Mouse (Mus musculus) CD4-positive, CD25-positive, alpha-beta regulatory T cell, adult 4 months (primary cell): Measurements from ENCODE around the gene Zfp663. TPM values are rescaled to one million over a fixed set of nuclear protein-coding genes. Genes with fewer than 3 reads are reported as not detected.

Source experiments
- ATAC-seq: one replicate; pipeline ENCODE4 v1.8.0; 2017
- polyA plus RNA-seq, 2 experiments: library from polyadenylated mRNA; unstranded; fragments of 100-300 nt; shearing (Covaris generic); gene quantifications; one replicate each; pipeline ENCODE4 v1.2.1; 2017

The Zfp663 gene
- polyA plus RNA-seq = not detected

DNA sequence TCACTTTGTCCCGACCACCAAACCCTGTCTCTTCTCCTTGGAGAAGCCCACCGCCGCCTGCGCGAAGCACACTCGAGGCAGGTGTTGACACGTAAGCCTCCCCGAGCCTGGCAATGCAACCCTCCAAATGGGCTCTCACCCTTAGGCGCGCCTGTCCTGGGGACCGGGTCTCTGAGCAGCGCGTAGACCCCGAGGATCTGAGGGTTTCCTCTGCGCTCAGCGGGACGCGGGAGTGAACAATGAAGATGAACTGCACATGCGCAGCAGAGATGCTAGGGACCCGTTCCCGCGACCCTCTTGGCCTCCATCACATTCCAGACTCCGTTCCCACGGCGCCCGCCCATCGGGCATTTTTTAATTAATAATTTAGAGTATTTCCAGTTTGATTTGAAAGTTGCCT, at the start of gene Zfp663:
Zfp663 (minus strand) TSS at position 234 of the 400 bp plus-strand sequence.
- ATAC-seq = no peak

DNA sequence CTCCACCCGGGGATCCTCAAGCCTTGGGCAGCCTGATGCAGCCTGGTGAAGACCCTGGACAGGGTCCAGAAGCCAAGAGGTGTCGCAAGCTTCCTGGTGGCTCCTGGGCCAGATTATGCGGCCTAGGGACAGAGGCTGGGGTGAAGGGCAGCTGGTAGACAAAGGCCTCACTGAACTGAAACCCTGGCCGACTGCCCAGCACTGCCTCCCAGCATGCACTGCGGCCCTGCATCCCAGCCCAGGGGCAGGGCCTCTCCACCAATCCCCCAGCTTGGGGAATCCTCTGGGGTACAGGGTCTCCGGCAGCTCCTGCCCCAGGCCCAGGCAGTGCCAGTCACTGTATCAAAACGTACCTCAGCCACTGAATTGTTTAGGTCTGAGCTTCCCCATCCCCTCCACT, 48.8 kb upstream of the Zfp663 start:
- no peak for ATAC-seq

DNA sequence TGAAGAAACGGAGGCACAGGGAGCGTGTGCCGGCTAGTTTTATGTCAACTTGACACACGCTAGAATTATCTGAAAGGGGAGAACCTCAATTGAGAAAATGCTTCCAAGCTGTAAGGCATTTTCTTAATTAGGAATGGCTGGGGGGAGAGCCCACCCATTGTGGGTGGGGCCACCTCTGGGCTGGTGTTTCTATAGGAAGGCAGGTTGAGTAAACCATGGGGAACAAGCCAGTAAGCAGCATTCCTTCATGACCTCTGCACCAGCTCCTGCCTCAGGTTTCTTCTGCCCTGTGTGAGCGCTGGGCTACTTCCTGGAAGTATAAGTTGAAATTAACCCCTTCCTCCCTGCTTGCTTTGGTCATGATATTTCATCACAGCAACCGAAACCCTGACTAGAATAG, 47.3 kb upstream of the Zfp663 start:
- ATAC-seq = no peak

DNA sequence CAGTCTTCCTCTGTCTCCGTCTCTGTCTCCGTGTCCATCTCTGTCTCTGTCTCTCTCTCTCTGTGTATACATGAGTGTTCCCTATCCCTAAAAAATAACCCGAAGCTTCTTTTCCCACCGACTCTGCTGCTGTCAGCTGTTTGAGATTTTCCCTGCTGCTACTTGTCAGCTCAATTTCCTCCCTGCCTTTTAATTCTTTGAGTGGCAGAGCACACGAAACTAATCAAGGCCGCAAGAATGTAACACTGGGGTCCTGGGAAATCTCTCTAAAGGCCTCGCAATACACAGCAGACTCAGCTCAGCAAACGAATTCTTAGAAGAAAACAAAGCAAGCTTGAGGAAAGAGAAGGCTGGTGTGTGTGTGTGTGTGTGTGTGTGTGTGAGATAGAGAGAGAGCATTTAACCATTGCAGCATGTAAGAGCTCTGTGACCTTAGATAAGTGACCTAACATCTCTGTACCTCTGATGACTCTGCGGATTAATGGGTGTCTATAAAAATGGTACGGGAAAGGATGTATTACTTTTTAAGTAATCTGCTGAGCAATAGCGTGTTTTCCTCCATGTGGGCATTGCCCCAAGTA, 46.7 kb upstream of the Zfp663 start:
- ATAC-seq = no peak

DNA sequence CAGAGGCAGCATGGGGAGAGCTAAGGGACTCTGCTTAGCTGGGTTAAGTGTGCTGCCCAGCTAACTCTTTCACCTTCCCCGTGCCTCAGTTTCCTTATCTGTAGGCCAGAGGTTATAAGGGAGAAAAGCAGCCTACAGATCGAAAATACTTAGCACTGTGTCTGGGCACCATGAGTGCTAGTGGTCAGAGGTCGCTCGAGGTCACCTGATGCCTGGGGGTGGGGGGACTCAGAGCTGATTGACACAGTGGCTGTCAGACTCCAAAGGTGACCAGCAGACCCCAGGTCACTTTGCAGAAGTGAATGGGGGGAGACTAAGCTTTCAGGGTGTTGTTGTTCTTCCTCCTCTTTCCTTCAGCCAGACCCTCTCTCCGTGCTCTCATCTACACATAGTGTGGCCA, 45.8 kb upstream of the Zfp663 start:
- ATAC-seq = no peak

DNA sequence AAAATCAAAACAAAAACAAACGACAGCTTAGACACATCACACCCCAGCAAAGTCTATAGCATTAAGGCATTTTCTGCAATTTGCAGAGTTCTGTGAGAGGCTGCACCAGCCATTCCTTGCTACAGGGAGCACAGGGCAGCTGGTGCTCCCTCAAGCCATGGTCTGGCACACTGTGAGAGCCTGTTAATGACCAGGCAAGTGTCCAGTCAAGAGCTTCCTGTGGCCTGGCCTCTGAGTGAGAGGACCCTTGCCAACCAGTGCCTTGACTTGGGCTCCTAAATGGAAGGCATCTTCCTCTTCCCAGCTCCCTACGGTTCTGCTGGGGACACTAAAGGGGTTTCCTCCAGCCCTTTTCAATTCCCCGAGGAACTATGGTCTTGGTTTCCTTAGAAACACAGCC, 45.4 kb upstream of the Zfp663 start:
- ATAC-seq = no peak

DNA sequence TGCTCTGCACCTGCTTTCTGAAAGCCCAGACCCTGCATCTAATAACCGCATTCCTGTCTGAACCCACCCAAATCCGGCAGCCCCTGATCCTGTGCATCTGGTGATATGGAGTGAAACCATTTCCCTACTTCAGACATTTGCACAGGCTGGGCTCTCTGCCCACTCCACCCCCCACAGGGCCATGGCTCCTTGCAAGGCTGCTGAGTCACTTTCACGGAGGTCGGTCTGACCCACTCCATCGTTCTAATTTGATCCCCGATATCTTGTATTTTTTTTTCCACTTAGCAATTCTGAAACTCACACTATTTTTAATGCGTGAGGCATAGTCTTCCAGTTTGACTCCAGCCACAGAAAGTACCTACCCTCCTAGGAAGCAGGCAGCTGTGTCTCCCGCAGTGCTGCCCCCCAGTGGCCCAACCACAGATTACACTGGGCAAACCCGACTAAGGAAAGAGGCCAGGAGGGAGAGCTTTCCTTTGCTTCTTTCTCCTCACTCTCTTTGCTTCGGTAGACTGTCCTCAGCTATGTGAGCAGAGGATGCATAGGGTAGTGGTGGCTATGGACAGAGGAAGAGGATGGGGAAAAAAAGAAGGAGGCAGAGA, 39.3 kb upstream of the Zfp663 start:
- no peak for ATAC-seq

DNA sequence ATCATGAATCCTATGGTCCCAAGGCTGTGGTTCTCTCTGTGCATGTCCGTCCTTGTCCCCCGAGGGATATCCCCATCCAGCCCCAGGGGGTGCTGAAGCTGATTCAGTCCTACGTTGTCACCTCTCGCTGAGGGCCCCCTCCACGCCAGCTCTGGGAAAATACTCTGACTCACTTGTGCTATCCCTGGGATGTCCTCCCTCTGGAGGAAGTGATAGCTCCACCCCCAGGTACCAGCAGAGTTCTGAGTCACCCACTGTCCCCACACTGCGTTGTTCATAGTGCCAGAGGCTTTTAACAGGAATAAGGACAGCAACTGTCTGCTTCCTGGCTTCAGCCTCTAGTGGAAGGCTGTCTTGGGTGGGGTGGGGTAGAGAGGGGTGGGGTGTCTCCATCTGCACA, 36.8 kb upstream of the Zfp663 start:
- ATAC-seq = no peak

DNA sequence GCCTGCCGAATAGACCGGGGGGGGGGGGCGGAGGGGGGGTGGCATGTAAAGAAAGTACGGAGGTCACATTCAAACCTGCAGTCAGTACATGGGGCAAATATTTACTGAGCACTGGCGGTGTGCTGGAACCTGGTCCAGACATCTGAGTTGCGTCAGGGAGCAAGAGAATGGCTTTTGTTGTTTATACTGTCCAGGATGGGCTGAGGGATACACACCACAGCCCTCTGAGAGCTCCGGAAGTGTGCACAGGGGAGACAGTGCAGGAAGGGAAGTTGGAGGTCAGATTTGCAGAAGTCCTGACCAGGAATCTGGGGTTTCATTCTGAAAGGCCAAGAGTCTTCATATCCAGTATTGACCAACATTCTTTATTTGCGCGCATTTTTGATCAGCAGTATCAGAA, 36.4 kb upstream of the Zfp663 start:
- ATAC-seq = no peak

DNA sequence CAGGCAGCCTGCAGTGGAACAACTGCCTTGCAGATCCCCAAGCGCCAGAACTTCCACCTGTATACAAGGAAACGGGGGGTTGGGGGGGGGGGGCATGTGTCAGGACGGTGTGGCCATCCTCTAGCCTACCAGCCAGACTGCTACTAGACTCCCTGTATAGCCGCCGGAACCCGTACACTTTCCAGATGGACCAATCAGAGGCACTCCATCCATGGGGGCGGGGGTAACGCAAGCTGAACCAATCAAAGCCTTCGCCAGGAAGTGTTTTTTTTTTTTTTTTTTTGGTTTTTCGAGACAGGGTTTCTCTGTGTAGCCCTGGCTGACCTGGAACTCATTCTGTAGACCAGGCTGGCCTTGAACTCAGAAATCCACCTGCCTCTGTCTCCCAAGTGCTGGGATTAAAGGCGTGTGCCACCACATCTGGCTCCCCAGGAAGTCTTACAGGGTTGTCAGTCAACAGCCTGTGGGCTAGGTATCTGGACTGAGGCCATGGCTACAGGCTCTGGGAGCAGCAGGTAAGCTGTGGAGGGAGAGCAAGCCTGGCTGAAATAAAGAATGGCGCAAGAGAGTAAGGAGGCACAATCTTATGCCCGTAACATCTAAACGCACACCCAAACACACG, 29.7 kb upstream of the Zfp663 start:
- ATAC-seq = no peak

DNA sequence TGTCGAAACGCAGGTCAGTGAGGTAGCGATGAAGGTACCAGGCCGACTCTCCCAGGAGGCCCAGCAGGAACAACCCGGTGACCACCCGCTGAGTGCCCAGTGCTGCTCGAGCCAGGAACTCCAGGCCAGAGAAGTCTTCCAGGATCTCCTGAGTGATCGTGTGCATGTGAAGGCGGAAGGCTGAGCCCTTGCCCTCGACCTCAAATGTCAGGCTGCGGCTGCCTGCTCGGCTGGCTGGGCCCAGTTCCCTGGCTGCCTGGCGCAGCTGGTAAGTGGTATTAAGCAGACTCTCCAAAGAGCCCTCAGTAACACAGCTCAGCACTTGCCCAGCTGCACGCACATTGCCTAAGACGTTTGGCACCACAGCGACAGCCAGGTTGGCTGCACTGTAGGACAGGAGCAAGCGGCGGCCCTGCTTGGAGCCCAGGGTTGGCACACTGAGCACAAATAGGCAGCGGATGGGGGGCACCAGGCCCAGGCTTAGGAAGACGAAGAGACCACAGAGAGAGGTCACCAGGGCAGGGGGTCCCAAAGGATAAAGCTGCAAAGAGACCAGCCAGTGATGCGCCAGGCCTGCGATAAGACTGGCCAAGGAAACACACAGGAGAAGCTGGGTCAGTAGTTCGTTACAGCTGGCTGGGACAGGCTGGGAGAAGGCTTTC, 29.1 kb upstream of the Zfp663 start:
- ATAC-seq = no peak

DNA sequence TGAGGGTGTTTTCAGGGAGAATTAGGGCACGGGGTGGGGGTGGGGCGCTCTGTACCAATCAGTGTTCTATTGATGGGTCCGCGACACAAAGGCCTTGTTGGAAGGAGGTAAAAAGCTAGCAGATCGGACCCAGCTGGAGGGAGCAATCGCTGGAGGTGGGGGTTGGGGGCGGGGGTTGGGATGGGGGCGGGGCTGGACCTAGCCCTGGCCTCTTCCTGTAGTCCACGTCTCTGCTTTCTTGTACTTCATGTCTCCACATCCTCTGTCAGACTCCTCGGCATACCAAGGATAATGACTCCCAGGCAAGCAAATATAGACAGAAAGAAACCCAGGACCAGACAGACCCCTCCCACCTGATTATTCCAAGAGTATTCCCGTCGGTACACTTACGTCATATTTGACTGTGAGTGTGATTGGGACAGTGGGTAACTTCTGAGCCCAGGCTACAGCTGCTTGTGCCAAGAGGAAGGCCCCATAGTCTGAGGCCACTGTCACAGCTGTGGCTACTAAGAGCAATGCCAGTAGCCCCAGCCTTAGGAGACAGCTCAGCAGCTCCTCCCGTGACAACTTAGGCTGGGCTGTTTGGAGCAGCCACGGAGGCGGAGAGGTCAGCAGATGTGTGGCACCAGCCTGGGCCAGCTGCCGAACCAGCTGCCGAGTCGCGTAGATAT, 28.4 kb upstream of the Zfp663 start:
- ATAC-seq = no peak

DNA sequence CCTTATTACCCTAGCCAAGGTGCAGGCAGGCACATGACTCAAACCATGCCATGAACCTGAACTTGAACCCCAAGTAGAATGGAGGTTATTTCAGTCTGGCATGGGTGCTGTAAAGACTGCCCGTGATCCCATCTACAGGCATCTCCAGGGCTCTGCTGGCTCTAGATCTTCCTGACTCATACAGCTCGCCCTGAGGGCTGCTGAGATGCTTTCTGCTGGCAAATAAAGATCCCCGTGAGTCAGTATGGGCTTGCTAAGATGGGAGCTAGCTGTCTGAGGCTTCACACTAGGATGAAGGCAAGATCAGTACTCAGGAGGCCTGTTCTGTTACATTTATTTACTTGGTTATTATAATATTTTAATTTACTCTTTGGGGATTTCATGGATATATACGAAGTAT, 23.6 kb upstream of the Zfp663 start:
- no peak for ATAC-seq

DNA sequence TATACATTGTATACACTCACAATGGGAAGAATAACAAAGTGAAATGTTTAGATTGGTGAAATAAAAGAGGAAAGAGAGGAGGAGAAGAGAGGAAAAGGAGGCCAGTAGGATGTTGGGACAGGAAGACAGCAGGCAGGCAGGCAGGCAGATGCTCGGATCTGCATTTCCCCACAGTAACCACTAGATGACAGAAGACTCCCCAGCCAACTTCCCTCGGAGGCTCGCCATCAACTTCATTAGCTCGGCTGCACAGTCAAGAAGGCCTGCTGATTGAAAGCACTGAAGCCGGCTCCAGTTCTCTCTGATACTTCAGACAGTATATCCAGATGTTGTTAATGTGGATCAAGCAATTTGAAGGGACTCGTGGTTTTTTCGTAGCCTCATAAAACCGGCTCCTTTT, 23.0 kb upstream of the Zfp663 start:
- ATAC-seq = no peak

DNA sequence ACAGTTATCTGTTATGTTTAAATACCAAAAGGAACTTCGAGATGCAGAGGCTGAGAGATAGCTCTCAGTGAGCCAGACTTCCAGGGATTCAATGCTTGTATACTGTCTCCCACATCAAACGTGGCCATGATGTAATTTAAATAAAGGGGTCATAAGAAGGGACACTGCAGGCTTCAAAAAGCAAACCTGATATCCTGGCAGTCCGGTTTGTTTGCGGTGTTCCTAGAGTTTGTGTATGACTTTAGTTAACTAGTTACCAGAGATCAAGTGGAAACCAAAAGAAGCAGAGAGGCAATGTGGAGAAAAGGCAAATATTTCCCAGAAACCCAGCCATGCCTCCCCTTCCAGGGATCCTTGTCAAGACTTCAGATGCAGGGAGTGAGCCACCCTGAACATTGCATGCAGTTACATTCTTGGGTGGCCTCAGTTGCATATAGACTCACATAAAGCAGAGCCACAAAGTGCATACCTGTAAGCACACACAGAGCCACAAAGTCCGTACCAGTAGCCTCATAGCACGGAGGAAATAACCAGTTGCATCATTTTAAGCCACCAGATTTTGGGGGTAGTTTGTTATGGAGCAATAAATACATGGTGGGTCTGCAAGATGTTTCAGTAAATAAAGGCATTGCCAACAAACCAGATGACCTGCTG, 20.9 kb upstream of the Zfp663 start:
- no peak for ATAC-seq

DNA sequence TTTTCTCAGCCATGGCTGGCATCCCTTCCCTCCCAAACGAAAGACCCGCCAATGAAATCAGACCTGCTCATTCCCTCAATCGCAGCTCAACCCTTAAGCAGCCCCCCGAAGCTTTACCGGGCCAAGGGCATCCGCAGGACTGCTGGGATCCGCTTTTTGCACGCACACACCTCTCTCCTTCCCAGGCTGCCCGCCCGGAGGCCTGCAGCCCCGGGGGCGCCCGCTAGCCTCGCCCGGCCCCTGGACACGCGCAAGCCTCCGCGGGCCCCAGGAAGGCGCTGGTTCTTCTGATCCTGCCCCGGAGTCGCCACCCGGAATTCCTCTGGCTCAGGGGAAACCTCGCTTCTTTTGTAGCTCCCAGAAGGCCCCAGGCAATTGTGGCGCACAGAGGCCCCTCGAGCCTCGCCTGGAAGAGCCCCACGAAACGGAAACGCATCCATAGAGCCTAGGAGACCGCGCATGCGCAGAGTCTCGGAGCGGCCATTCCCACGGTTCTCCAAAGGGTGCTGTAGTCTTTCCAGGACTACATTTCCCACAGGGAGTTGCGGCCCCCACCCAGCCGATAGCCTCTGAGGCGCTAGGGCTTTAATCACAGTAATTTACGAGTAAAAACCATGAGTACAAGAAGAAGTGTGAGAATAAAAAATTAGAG, 19.4 kb upstream of the Zfp663 start, which contains the start of gene Zfp334:
Zfp334 (minus strand) TSS at position 416 of the 652 bp plus-strand sequence.
- no peak for ATAC-seq

DNA sequence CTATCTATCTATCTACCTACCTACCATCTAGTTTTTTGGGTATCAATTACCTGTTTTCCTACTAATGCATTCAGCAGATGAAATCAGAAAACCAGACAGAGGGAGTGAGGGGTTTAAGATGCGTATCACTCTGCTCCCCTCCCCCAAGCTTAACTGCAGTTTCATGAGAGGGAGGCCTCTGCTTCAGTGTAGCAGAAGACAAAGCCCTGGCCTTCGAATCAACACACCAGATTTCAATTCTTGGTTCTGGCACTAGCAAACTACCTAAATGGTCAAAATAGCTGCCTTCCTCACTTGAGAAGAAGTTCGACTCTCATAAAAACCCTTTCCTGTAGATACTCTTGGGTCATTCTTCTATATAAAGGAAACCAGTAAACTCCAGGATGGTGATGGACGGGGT, 18.8 kb upstream of the Zfp663 start:
- ATAC-seq = no peak

DNA sequence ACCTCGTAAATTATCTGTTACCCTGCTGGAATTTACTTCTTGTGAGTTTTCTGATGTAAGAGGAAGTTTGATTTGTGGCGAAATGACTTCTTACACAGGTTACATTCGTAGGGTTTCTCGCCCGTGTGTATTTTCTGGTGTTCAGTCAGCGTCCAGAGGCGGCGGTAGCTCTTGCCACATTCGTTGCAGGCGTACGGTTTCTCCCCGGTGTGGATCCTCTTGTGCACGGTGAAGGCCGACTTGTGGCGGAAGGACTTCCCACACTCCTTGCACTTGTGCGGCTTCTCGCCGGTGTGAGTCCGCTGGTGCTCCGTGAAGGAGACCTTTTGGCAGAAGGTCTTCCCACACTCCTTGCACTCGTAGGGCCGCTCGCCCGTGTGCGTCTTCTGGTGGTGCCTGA, 11.5 kb upstream of the Zfp663 start:
- no peak for ATAC-seq

DNA sequence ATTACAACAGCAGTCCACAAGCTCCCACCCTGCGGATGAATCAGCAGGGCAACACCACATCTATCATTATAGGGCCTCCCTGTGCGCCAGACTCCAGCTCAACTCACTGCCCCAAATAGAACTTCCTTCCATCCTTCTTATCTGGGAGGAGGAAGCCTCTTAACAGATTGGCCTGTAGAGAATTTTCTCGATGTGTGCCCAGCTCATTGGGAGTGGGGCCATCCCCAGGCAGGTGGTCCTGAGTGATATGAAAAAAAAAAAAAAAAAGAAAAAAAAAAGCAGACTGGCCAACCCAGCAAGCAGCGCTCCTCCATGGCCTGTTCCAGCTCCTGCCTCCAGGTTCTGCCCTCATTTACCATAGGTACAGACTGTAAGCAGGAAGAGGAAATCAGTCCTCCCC, 7.5 kb upstream of the Zfp663 start:
- no peak for ATAC-seq

DNA sequence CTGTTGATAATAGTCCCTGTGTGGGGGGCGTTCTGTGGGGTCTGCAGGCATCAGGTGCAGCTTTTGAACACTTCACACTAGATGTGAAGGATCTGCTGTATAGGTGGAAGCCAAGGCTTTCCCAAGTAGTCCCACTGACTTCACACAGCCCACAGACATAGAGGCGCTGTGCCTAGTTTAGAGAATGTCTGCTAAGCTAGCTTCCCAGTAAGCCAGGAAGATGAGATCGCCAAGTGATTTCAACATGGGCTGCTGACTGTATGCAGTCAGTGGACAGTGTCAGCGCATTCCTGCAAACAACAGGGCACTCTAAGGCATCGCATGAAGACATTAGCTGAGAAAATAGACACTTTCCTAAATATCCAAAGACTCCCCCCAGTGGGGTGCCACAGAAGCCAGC, 6.9 kb upstream of the Zfp663 start:
- ATAC-seq = no peak

DNA sequence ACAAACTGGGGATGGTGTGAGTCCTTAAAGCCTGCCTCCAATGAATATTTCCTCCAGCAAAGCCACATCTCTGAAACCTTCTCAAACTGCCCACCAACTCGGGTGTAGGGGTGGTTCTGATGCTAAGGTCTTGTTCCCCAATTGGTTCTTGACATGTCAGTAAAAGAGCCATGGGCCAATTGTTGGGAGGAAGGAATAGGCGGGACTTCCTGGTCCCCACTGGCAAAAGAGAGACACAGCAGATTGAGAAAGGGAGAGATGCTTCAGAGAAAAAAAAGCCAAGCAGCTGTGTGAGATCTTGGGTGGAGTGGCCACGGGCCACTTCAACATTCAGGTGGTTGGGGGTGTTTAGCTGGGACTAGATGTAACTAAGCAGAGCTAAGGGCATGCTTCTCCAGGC, 2.5 kb upstream of the Zfp663 start:
- no peak for ATAC-seq

DNA sequence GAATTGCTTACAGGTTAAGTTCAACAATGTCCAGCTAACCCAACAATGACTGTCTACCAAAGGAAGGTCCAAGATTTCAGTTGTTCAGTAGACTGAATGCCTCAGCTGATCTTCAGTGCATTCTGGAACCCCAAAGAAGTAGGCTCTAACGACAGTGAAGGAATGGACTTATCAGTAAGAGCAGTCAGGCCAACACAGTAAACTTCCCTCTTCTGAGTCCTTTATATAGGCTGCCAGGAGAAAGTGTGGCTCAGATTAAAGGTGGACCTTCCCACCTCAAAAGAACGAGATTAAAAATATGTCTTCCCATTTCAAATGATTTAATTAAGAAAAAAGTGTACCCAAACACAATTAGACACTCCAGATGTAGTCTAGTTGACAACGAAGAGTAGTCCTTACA, 1.8 kb upstream of the Zfp663 start:
- no peak for ATAC-seq
